Mouse (Mus musculus): ENCODE data around the gene 1600002K03Rik.

The 1600002K03Rik gene

GRCm38 (mm10) chr10:80151211-80152034, 21.3 kb upstream of the 1600002K03Rik start:
- in situ Hi-C loops (cut with MboI; ENCODE audit: unreplicated experiment in 2 of 2), result loop anchor here in 1 of 2 experiments (25.0 kb wide), 1 partner anchor 536 kb away; the partner anchor contains the start of gene Mknk2

GRCm38 (mm10) chr10:80152071-80152872, 20.5 kb upstream of the 1600002K03Rik start:
- in situ Hi-C loops (cut with MboI; ENCODE audit: unreplicated experiment in 2 of 2), result loop anchor here in 1 of 2 experiments (25.0 kb wide), 1 partner anchor 535 kb away; the partner anchor contains the start of gene Mknk2

DNA sequence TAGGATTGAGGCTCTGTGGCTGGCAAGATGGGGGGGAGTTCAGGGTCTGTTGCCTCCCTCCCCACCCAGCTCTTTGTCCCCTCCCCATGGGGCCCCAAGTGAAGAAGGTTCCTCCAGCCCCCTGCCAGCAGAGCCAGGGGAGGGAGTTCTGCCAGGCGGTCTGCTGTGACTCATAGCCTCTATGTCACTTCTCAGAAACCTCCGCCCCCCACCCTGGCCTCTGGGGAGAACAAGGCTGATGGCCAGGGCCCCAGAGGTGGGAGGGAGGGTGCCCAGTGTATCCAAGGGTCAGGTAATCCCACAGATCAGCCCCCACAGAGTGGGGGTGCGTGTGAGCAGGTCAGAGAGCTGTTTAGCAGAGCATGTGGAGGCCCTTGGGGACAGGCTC, 19.9 kb upstream of the 1600002K03Rik start:
- in situ Hi-C loops (cut with MboI; ENCODE audit: unreplicated experiment in 2 of 2), result loop anchor here in 1 of 2 experiments (25.0 kb wide), 1 partner anchor 534 kb away; the partner anchor contains the start of gene Mknk2

GRCm38 (mm10) chr10:80153713-80154112, 19.0 kb upstream of the 1600002K03Rik start:
- in situ Hi-C loops (cut with MboI; ENCODE audit: unreplicated experiment in 2 of 2), result loop anchor here in 1 of 2 experiments (25.0 kb wide), 1 partner anchor 534 kb away; the partner anchor contains the start of gene Mknk2

- in situ Hi-C loops (cut with MboI; ENCODE audit: unreplicated experiment in 2 of 2), result loop anchor here in 1 of 2 experiments (25.0 kb wide), 1 partner anchor 533 kb away; the partner anchor contains the start of gene Mknk2
Measured at GRCm38 (mm10) chr10:80154384-80154783, 18.4 kb upstream of the 1600002K03Rik start.

DNA sequence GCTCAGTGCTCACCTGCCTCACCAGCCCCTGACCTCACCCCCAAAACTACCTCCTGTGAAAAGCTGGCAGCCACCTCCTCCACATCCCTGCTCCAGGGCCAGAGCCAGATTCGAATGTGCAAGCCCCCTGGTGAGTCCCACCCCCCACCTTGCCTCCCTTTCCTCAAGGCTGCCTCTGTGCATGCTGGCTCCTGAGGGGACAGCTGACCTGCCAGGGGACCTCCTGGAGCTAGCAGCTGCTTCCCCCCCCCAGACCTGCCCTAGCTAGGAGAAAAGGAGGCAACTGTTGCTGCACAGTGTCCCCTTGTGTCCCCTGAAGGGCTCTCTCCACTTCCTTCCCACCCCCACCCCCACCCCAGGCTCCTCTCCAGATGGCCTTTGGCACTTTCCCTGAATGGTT, 17.5 kb upstream of the 1600002K03Rik start:
- in situ Hi-C loops (cut with MboI; ENCODE audit: unreplicated experiment in 2 of 2), result loop anchor here in 1 of 2 experiments (25.0 kb wide), 1 partner anchor 532 kb away; the partner anchor contains the start of gene Mknk2

DNA sequence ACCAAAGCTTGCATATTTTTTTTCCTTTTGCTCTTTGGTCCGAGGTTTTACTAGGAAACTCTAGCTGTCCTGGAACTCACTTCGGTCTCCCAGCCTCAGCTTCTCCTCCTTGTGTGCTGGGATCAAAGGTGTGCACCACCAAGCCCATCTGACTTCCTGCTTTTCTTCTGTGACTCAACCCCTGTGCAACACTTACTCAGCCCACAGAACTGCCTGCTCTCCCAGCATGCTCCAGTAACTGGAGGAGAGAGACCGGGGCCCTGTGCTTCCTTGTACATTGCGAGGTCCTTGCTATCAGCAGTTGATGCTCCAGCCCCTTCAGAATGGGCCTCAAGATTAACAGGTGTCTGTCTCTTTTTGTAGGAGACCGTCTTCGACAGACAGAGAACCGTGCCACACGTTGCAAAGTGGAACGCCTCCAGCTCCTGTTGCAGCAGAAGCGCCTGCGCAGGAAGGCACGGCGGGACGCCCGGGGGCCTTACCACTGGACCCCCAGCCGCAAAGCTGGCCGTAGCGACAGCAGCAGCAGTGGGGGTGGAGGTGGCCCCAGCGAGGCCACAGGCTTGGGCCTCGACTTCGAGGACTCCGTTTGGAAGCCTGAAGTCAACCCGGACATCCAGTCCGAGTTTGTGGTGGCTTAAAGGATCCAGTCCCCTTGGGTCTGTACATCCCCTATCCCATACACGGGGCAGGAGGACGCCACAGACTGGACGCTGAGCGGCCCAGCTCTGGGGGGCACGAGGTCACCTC, 16.6 kb upstream of the 1600002K03Rik start:
- in situ Hi-C loops (cut with MboI; ENCODE audit: unreplicated experiment in 2 of 2), result loop anchor here in 1 of 2 experiments (25.0 kb wide), 1 partner anchor 531 kb away; the partner anchor contains the start of gene Mknk2

DNA sequence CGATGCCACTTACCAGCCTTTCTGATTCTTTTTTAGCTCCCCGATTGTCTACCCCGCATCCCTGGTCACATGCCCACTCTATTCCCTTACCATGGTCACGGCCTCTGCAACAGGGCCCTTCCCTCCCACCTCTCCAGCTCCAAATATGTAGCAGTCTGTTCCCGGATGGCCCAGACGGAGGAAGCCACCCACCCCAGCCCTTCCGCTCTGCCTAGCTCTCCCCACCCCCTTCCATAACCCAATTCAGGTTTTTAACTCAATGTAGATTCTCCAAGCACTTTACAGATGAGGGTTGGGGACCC, 16.0 kb upstream of the 1600002K03Rik start:
- in situ Hi-C loops (cut with MboI; ENCODE audit: unreplicated experiment in 2 of 2), result loop anchor here in 1 of 2 experiments (25.0 kb wide), 1 partner anchor 531 kb away; the partner anchor contains the start of gene Mknk2

- in situ Hi-C loops (cut with MboI; ENCODE audit: unreplicated experiment in 2 of 2), result loop anchor here in 1 of 2 experiments (25.0 kb wide), 1 partner anchor 530 kb away; the partner anchor contains the start of gene Mknk2
Measured at GRCm38 (mm10) chr10:80157141-80157929, 15.4 kb upstream of the 1600002K03Rik start.

GRCm38 (mm10) chr10:80158307-80158986, 14.3 kb upstream of the 1600002K03Rik start:
- in situ Hi-C loops (cut with MboI; ENCODE audit: unreplicated experiment in 2 of 2), result loop anchor here in 1 of 2 experiments (25.0 kb wide), 1 partner anchor 529 kb away; the partner anchor contains the start of gene Mknk2

GRCm38 (mm10) chr10:80159021-80159560, 13.7 kb upstream of the 1600002K03Rik start:
- in situ Hi-C loops (cut with MboI; ENCODE audit: unreplicated experiment in 2 of 2), result loop anchor here in 1 of 2 experiments (25.0 kb wide), 1 partner anchor 528 kb away; the partner anchor contains the start of gene Mknk2

- in situ Hi-C loops (cut with MboI; ENCODE audit: unreplicated experiment in 2 of 2), result loop anchor here in 1 of 2 experiments (25.0 kb wide), 1 partner anchor 527 kb away; the partner anchor contains the start of gene Mknk2
Measured at GRCm38 (mm10) chr10:80159561-80160454, 12.9 kb upstream of the 1600002K03Rik start.

GRCm38 (mm10) chr10:80160455-80161371, 12.0 kb upstream of the 1600002K03Rik start:
- in situ Hi-C loops (cut with MboI; ENCODE audit: unreplicated experiment in 2 of 2), result loop anchor here in 1 of 2 experiments (25.0 kb wide), 1 partner anchor 527 kb away; the partner anchor contains the start of gene Mknk2

DNA sequence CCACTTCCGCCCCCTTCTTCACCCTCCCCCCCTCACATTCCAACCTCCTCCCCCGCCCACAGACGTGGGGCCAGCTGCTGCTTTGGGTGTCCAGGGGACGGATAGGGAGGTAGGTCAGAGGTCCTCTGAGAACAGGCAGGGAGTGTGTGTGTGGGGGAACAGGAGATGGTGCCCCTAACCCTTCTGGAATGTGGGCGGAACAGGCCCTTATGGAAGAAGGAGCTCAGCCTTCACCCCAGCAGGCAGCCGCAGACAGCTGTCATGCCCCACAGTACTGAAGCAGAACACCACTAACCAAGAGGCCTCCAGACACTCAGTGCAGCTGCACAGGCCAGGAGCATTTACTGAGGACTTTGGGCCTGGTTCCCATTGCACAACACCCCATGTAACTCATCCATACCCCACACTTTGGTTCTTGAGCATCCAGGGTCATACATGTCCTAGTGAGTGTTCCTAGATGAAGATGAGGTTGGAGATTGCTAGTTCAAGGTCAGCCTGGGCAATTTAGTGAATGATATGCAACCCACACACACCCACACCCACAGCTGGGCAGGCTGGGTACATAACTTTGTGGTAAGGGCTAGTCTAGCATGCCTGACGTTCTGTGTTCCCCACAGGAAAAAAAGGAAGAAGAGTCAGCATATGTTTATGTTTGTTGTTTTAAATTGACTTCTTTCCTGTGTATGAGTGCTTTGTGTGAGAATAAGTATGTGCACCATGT, 11.1 kb upstream of the 1600002K03Rik start:
- in situ Hi-C loops (cut with MboI; ENCODE audit: unreplicated experiment in 2 of 2), result loop anchor here in 1 of 2 experiments (25.0 kb wide), 1 partner anchor 526 kb away; the partner anchor contains the start of gene Mknk2

- in situ Hi-C loops (cut with MboI; ENCODE audit: unreplicated experiment in 2 of 2), result loop anchor here in 1 of 2 experiments (25.0 kb wide), 1 partner anchor 525 kb away; the partner anchor contains the start of gene Mknk2
Measured at GRCm38 (mm10) chr10:80162243-80162608, 10.5 kb upstream of the 1600002K03Rik start.
